Mouse (Mus musculus) 416B (cell line): Measurements from ENCODE around the gene Lrrc8a.

Source experiments
- DNase-seq: peaks from one replicate; pipeline ENCODE4 v3.0.0; 2011; ENCODE audit warnings: low read depth

Gene Lrrc8a

DNA sequence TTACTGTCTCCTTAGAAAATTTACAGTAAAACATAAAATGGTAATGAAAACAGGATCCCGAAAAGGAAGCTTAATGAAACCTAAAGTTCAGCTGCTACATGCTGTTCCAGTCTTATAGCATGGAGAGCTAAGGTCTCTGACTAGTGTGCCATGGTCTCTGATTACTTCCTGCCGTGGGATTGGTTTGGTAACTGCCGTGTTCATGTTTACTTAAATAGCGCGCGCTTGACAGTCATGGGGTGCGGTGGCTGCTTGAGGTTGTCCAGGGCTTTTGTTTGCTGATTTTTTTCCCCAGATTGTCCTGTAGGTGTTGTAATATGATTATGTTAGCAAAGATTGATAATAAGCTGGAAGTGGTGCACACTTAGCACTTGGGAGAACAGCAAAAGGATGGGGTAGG is 68.6 kb downstream of the Lrrc8a start:
- DNase-seq, result peak; percentile 50

DNA sequence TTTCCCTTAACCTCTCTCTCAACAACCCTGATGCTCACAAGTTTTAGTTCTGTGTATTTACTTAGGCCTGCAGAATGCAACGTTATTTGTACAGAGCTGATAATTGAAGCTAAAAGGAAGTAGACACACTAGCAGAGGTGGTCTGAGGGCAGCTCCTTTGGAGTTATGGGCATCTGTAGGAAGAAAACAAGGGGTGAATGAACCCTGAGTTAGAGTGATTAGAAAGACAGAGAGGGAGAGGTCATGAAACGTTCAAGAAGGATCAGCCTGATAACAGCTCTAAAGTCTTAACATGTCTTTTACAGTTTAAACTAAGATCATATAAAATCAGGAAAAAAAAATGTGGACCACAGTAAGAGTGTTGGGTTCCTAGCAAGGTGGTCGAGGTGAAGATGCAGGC is 71.8 kb downstream of the Lrrc8a start:
- DNase-seq, result no peak

DNA sequence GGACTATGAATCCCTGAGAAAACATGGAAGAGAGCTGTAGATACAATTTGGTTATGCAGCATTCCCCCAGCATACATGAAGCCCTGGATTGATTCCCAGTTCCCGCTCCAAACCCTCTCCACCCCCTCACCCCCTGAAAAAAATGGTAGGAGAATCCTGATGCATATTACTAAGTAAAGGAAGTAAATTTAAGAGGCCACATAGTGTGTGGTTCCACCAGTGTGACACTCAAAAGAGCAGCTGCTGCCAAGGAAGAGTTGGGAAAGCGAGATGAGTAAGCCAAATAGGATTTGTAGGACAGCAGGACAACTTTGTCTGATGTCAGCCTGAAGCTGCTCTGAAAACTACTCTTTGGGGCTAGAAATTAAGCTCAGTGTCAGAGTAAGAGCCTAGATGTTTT is 74.0 kb downstream of the Lrrc8a start:
- DNase-seq, result no peak
